Mouse (Mus musculus) liver, adult 2 months (tissue): ENCODE data around the gene Syngap1. TPM values are rescaled to one million over a fixed set of nuclear protein-coding genes. Genes with fewer than 3 reads are reported as not detected.
A peak's percentile ranks its signal among the peaks of the same experiment; 100 is the strongest.

ENCODE experiments used
- DNase-seq: peaks from one replicate; pipeline ENCODE4 v3.0.0-alpha.2; 2011; ENCODE audit warnings: low read depth, low spot score; ENCODE audit errors: extremely low read depth
- H3K27ac ChIP-seq: fragments of 200-500 bp; replicated peaks from 2 replicates; pipeline ENCODE4 v1.5.1; 2012; ENCODE audit warnings: low read depth, mild to moderate bottlenecking, control low read depth, inconsistent platforms, low read length; ENCODE audit not compliant: insufficient read depth
- H3K27me3 ChIP-seq: fragments of 200-500 bp; 2 replicates; pipeline ENCODE4 v1.6.1; 2012; ENCODE audit warnings: mild to moderate bottlenecking, moderate library complexity, low read length, inconsistent platforms; ENCODE audit not compliant: control insufficient read depth, insufficient read depth
- H3K36me3 ChIP-seq: fragments of 200-500 bp; 2 replicates; pipeline ENCODE4 v1.6.1; 2012; ENCODE audit warnings: low read length, inconsistent platforms; ENCODE audit not compliant: control insufficient read depth, insufficient read depth
- H3K4me1 ChIP-seq: fragments of 200-500 bp; 2 replicates; pipeline ENCODE4 v1.6.1; 2011; ENCODE audit warnings: low read length; ENCODE audit not compliant: control insufficient read depth, insufficient read depth
- H3K4me3 ChIP-seq: fragments of 200-500 bp; 2 replicates; pipeline ENCODE4 v1.5.1; 2011; ENCODE audit warnings: low read depth, mild to moderate bottlenecking, control low read depth, low read length, moderate library complexity; ENCODE audit not compliant: insufficient read depth
- H3K79me2 ChIP-seq: fragments of 200-500 bp; 2 replicates; pipeline ENCODE4 v1.6.1; 2012; ENCODE audit warnings: inconsistent platforms, mild to moderate bottlenecking, low read length, moderate library complexity; ENCODE audit not compliant: control insufficient read depth, insufficient read depth
- H3K9ac ChIP-seq: fragments of 200-500 bp; 2 replicates; pipeline ENCODE4 v1.6.1; 2012; ENCODE audit warnings: low read depth, mild to moderate bottlenecking, control low read depth, inconsistent platforms, low read length
- CTCF ChIP-seq: fragments of 200-500 bp; IDR thresholded peaks from 2 replicates; pipeline ENCODE4 v1.5.1; 2011; ENCODE audit warnings: low read depth, low read length, control low read depth
- POLR2A ChIP-seq: fragments of 200-500 bp; IDR thresholded peaks from 2 replicates; pipeline ENCODE4 v1.6.1; 2011; ENCODE audit warnings: low read length, control low read depth; ENCODE audit not compliant: insufficient read depth; ENCODE audit errors: extremely low read depth
- WGBS: fragments of 180-500 bp; shearing (Covaris S2); methylation state at CpG from one replicate; pipeline ENCODE4 v1.1.7; 2018; 5-methylcytosine and 5-hydroxymethylcytosine counted together
- polyA plus RNA-seq: library from polyadenylated mRNA; depleted of rRNA; stranded (reverse); fragments of >200 nt; gene quantifications from 2 replicates; pipeline ENCODE4 v1.2.3, GENCODE M21; 2012
- total RNA-seq: library from RNA; depleted of rRNA; stranded (reverse); fragments of >200 nt; gene quantifications from 2 replicates; pipeline ENCODE4 v1.2.3, GENCODE M21; 2014

The Syngap1 gene
- total and polyA plus RNA-seq, 2 experiments = 0.92 to 2.3 TPM

DNA sequence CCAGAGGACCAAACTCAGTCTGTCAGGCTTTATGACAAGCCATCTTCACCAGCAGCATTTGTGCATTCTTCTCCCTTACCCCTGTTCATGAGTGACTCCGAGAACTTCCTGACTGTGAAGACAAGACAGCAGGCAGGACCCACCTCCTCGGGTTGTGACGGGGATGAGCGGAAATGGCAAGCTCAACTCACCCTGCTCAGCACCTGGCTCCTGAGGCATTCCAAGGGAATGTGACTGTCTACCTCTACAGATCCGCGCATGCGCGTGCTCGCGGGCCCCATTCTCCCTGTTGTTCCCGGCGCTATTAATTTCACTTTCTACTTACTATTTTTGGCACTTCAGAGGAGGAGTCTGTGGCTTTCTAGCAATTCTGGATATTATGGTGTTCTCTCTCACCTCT, 58.9 kb downstream of the Syngap1 start:
- no peak overlapping the region for H3K9ac ChIP-seq
- H3K27me3 ChIP-seq = no peaks in the 10 kb centered on the region
- WGBS = 76% methylated on average over 12 of the region's 12 CpGs
- H3K4me1 ChIP-seq = no peaks in the 10 kb centered on the region
- no peak for DNase-seq
- TF ChIP-seq POLR2A (no peak), CTCF (no peak)
- no peaks in the 10 kb centered on the region for H3K79me2 ChIP-seq
- no peak overlapping the region for H3K4me3 ChIP-seq
- no peaks in the 10 kb centered on the region for H3K36me3 ChIP-seq
- no peak overlapping the region for H3K27ac ChIP-seq

DNA sequence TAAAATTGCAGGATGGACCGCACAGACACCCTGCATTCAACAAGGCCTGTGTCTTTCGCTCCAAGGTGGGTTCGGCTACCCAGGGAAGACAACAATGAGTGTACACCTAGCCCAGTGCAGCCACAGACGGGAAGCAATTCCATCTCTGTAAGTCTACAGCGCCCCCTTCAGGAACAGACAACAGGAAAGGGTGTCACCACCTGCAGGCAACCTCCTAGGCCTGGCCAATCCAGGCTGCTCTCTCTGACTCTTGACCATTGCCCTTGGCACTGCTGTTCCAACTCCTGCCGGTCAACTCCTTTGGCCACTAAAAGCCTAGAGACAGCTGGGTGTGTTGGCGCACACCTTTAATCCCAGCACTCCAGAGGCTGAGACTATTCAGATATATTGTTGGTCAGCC, 60.1 kb downstream of the Syngap1 start:
- TF ChIP-seq CTCF = peak; percentile 59
- TF ChIP-seq POLR2A = no peak
- 71% methylated on average over 7 of the region's 7 CpGs for WGBS
- peak; percentile 66 for DNase-seq

DNA sequence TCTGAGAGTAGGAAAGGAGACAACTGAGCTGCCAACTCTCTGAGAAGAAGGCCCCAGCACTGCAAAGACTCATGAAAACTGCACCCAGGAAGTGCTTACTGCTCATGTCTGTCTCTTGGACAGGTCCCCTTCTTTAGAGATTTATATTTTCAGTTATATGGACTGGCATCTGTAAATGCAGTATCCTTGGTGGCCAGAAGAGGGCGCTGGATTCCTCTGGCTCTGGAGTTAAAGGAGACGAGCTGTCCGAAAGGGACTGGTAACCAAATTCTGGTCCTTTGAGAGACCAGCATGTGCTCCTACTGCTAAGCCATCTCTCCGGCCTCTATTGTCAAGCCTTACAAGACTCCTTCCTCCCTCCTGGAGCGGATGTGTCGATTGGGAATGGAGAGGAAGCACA, 60.8 kb downstream of the Syngap1 start:
- Histone ChIP-seq H3K27ac (no peak overlapping the region), H3K4me1 (no peaks in the 10 kb centered on the region), H3K79me2 (no peaks in the 10 kb centered on the region), H3K4me3 (no peak overlapping the region), H3K27me3 (no peaks in the 10 kb centered on the region), H3K36me3 (no peaks in the 10 kb centered on the region), H3K9ac (no peak overlapping the region)
- TF ChIP-seq POLR2A (no peak), CTCF (peak; percentile 56; the same call in 1 of the 2 replicates)
- no peak for DNase-seq
- WGBS = 57% methylated on average over 6 of the region's 6 CpGs

More for the DNA sequence above, 60.1 kb downstream of the Syngap1 start:
- Histone ChIP-seq H3K27me3 (no peaks in the 10 kb centered on the region), H3K36me3 (no peaks in the 10 kb centered on the region), H3K79me2 (no peaks in the 10 kb centered on the region), H3K4me3 (no peak overlapping the region), H3K9ac (no peak overlapping the region), H3K27ac (no peak overlapping the region), H3K4me1 (no peaks in the 10 kb centered on the region)

DNA sequence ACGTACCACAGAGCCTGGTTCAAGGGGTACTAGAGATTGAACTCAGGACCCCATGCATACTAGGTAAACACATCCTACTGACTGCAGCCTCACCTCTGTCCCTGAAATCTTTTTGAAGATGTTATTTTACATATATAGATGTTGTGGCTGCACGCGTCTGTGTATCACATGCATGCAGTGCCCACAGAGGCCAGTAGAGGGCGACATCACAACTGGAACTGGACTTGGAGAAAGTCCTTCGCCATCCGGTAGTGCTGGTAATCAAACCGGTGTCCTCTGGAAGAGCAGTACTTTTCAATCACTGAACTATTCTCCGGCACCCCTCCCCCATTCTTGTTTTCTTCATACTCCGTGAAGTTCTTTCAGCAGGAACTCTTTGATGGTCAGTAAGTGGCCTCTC, 63.4 kb downstream of the Syngap1 start:
- Histone ChIP-seq H3K27me3 (no peaks in the 10 kb centered on the region), H3K9ac (no peak overlapping the region), H3K4me1 (no peaks in the 10 kb centered on the region), H3K36me3 (no peaks in the 10 kb centered on the region), H3K27ac (no peak overlapping the region), H3K4me3 (no peak overlapping the region), H3K79me2 (no peaks in the 10 kb centered on the region)
- TF ChIP-seq POLR2A = no peak
- peak; percentile 87 for TF ChIP-seq CTCF
- 36% methylated on average over 9 of the region's 9 CpGs for WGBS
- DNase-seq = peak; percentile 28

DNA sequence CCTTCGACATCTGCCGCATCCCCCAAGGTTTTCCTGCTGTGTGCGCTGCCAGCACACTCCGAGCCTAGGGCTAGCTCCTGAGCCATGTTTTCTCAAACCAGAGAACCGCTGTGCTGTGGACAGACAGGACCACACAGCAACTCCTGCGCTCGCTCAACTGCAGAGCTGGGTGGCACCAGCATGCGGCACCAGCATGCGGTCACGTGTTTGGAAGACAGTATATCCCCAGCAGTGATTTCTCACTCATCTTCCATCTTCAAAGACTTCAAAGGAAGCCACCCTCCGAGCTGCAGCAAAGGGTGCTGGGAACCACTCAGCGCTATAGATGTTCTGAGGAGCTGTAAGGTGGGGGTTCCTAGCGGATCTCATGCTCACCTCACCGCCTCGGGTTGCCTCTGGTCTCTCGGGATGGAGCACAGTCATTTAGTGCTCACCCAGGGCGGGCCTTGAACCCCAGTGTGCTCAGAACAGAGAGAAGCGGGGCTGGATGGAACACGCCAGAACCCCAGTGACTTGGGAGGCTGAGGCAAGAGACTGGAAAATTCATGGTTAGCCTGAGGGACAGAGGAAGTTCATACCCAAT, 63.9 kb downstream of the Syngap1 start:
- no peak overlapping the region for H3K9ac ChIP-seq
- H3K4me1 ChIP-seq = no peaks in the 10 kb centered on the region
- TF ChIP-seq CTCF = no peak
- TF ChIP-seq POLR2A = no peak
- DNase-seq = no peak
- no peak overlapping the region for H3K4me3 ChIP-seq
- H3K79me2 ChIP-seq = no peaks in the 10 kb centered on the region
- 52% methylated on average over 19 of the region's 19 CpGs for WGBS
- no peaks in the 10 kb centered on the region for H3K27me3 ChIP-seq
- no peaks in the 10 kb centered on the region for H3K36me3 ChIP-seq
- H3K27ac ChIP-seq = no peak overlapping the region

DNA sequence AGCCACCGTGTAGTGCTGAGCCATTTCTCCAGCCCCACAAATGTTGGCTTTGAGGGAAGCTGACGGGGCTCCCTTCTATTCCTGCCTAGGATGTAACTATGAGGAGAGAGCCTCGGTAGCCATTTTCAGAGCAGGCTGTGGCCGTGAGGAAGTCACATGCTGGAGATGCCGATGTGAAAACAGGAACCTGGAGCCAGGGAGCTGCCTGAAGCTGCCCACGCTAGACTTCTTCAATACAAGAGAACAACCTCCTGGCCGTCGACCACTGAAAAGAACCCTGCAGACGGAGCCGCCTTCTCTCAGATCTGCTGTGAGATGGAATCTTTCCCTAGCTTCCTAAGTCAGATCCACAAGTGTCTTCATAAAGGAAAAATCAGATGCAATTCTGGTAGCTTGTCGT, 64.6 kb downstream of the Syngap1 start:
- H3K9ac ChIP-seq = no peak overlapping the region
- no peak overlapping the region for H3K4me3 ChIP-seq
- H3K36me3 ChIP-seq = no peaks in the 10 kb centered on the region
- DNase-seq = no peak
- H3K79me2 ChIP-seq = no peaks in the 10 kb centered on the region
- H3K27me3 ChIP-seq = no peaks in the 10 kb centered on the region
- H3K27ac ChIP-seq = no peak overlapping the region
- TF ChIP-seq POLR2A = no peak
- TF ChIP-seq CTCF = no peak
- no peaks in the 10 kb centered on the region for H3K4me1 ChIP-seq
- 65% methylated on average over 11 of the region's 11 CpGs for WGBS
